Mouse (Mus musculus) liver, embryonic 12.5 days (tissue): Measurements from ENCODE around the gene Sdsl. TPM values are rescaled to one million over a fixed set of nuclear protein-coding genes. Genes with fewer than 3 reads are reported as not detected.

Source experiments
- ATAC-seq: fragments of 200-750 bp; cut with Nextera tagmentation; 2 replicates; pipeline ENCODE4 v1.8.0; 2017; ENCODE audit warnings: moderate number of reproducible peaks, mild to moderate bottlenecking, moderate library complexity
- H3K27ac ChIP-seq: fragments of 300-500 bp; sonication (generic); 2 replicates; pipeline ENCODE4 v1.5.1; 2016; ENCODE audit warnings: mild to moderate bottlenecking
- H3K27me3 ChIP-seq: fragments of 300-500 bp; sonication (generic); replicated peaks from 2 replicates; pipeline ENCODE4 v1.6.1; 2016; ENCODE audit warnings: mild to moderate bottlenecking, moderate library complexity
- H3K36me3 ChIP-seq: fragments of 300-500 bp; sonication (generic); 2 replicates; pipeline ENCODE4 v1.6.1; 2016; ENCODE audit warnings: mild to moderate bottlenecking, moderate library complexity
- H3K4me1 ChIP-seq: fragments of 300-500 bp; sonication (generic); 2 replicates; pipeline ENCODE4 v1.6.1; 2016
- H3K4me2 ChIP-seq: fragments of 300-500 bp; sonication (generic); 2 replicates; pipeline ENCODE4 v1.6.1; 2016; ENCODE audit warnings: mild to moderate bottlenecking, moderate library complexity
- H3K4me3 ChIP-seq: fragments of 300-500 bp; sonication (generic); 2 replicates; pipeline ENCODE4 v1.5.1; 2016; ENCODE audit warnings: mild to moderate bottlenecking, moderate library complexity
- H3K9ac ChIP-seq: fragments of 300-500 bp; sonication (generic); 2 replicates; pipeline ENCODE4 v1.6.1; 2016; ENCODE audit warnings: mild to moderate bottlenecking, moderate library complexity
- H3K9me3 ChIP-seq: fragments of 300-500 bp; sonication (generic); replicated peaks from 2 replicates; pipeline ENCODE4 v1.6.1; 2016; ENCODE audit warnings: mild to moderate bottlenecking, moderate library complexity
- WGBS: fragments of 180-500 bp; shearing (Covaris S2); methylation state at CpG from one replicate; pipeline ENCODE4 v1.1.7; 2016; ENCODE audit not compliant: insufficient replicate concordance; 5-methylcytosine and 5-hydroxymethylcytosine counted together
- polyA plus RNA-seq: library from polyadenylated mRNA; unstranded; fragments of >200 nt; fragmentation: Nextera tagmentation; extraction: Ambion mirVana; gene quantifications from 2 replicates; pipeline ENCODE4 v1.2.1, GENCODE M21; 2016

The Sdsl gene
- polyA plus RNA-seq, 1 experiment from 2014 or later = 1.1 TPM

GRCm38 (mm10) chr5:120432486-120433015 is 40.1 kb downstream of the Sdsl start:
- WGBS = 5% methylated on average over 9 of the region's 9 CpGs
- Histone ChIP-seq H3K4me2 (no peak overlapping the region), H3K9ac (no peak overlapping the region), H3K36me3 (no peaks in the 10 kb centered on the region), H3K27me3 (peaks cover 99% of the 10 kb centered on the region), H3K27ac (no peak overlapping the region), H3K4me3 (no peak overlapping the region), H3K9me3 (no peaks in the 10 kb centered on the region), H3K4me1 (0 out of 2 replicates have a peak, but pooled peaks cover 4% of the 10 kb centered on the region)
- ATAC-seq = no peak

- Histone ChIP-seq H3K4me3 (no peak within 1 kb of the TSS), H3K9ac (no peak within 1 kb of the TSS), H3K4me1 (0 out of 2 replicates have a peak, but pooled peaks cover 4% of the 10 kb centered on the region), H3K4me2 (no peak within 1 kb of the TSS), H3K27ac (no peak within 1 kb of the TSS), H3K27me3 (peaks cover 99% of the 10 kb centered on the region), H3K9me3 (no peaks in the 10 kb centered on the region), H3K36me3 (no peaks in the 10 kb centered on the region)
- 2% methylated on average over 69 of the region's 69 CpGs for WGBS
- no peak for ATAC-seq
Observed at GRCm38 (mm10) chr5:120431649-120432485, 40.7 kb downstream of the Sdsl start, which contains the start of gene Lhx5. Gene Lhx5 (plus strand): TSS chr5:120431699.

GRCm38 (mm10) chr5:120431001-120431583 is 41.5 kb downstream of the Sdsl start:
- 4% methylated on average over 30 of the region's 30 CpGs for WGBS
- Histone ChIP-seq H3K27me3 (peaks cover 99% of the 10 kb centered on the region), H3K4me2 (no peak overlapping the region), H3K9ac (no peak overlapping the region), H3K4me1 (0 out of 2 replicates have a peak, but pooled peaks cover 4% of the 10 kb centered on the region), H3K4me3 (no peak overlapping the region), H3K36me3 (no peaks in the 10 kb centered on the region), H3K9me3 (no peaks in the 10 kb centered on the region), H3K27ac (no peak overlapping the region)
- ATAC-seq = no peak

- H3K4me1 ChIP-seq = no peaks in the 10 kb centered on the region
- 6% methylated on average over 6 of the region's 6 CpGs for WGBS
- H3K4me2 ChIP-seq = no peak overlapping the region
- H3K9ac ChIP-seq = no peak overlapping the region
- no peak overlapping the region for H3K27ac ChIP-seq
- H3K27me3 ChIP-seq = peaks cover 99% of the 10 kb centered on the region
- H3K9me3 ChIP-seq = no peaks in the 10 kb centered on the region
- no peak overlapping the region for H3K4me3 ChIP-seq
- ATAC-seq = no peak
- no peaks in the 10 kb centered on the region for H3K36me3 ChIP-seq
Observed at GRCm38 (mm10) chr5:120429692-120430091, 42.9 kb downstream of the Sdsl start.

- no peak overlapping the region for H3K4me3 ChIP-seq
- peaks cover 99% of the 10 kb centered on the region for H3K27me3 ChIP-seq
- 9% methylated on average over 6 of the region's 6 CpGs for WGBS
- no peaks in the 10 kb centered on the region for H3K4me1 ChIP-seq
- no peaks in the 10 kb centered on the region for H3K9me3 ChIP-seq
- no peak for ATAC-seq
- H3K4me2 ChIP-seq = no peak overlapping the region
- H3K36me3 ChIP-seq = no peaks in the 10 kb centered on the region
- no peak overlapping the region for H3K9ac ChIP-seq
- H3K27ac ChIP-seq = no peak overlapping the region
Observed at GRCm38 (mm10) chr5:120428990-120429389, 43.6 kb downstream of the Sdsl start.

- Histone ChIP-seq H3K4me1 (no peaks in the 10 kb centered on the region), H3K9me3 (no peaks in the 10 kb centered on the region), H3K27ac (no peak overlapping the region), H3K4me2 (no peak overlapping the region), H3K36me3 (no peaks in the 10 kb centered on the region), H3K9ac (no peak overlapping the region), H3K4me3 (no peak overlapping the region), H3K27me3 (peaks cover 99% of the 10 kb centered on the region)
- WGBS = 5% methylated on average over 21 of the region's 21 CpGs
- ATAC-seq = no peak
Observed at GRCm38 (mm10) chr5:120428189-120428838, 44.3 kb downstream of the Sdsl start.

- Histone ChIP-seq H3K27me3 (peaks cover 99% of the 10 kb centered on the region), H3K4me2 (no peak overlapping the region), H3K27ac (no peak overlapping the region), H3K4me3 (no peak overlapping the region), H3K9ac (no peak overlapping the region), H3K9me3 (no peaks in the 10 kb centered on the region), H3K4me1 (no peaks in the 10 kb centered on the region), H3K36me3 (no peaks in the 10 kb centered on the region)
- ATAC-seq = no peak
- WGBS = 3% methylated on average over 33 of the region's 33 CpGs
Observed at GRCm38 (mm10) chr5:120427451-120427938, 45.1 kb downstream of the Sdsl start.

- WGBS = 1% methylated on average over 10 of the region's 10 CpGs
- Histone ChIP-seq H3K36me3 (no peaks in the 10 kb centered on the region), H3K4me3 (no peak overlapping the region), H3K27me3 (peaks cover 99% of the 10 kb centered on the region), H3K27ac (no peak overlapping the region), H3K4me1 (no peaks in the 10 kb centered on the region), H3K9ac (no peak overlapping the region), H3K9me3 (no peaks in the 10 kb centered on the region), H3K4me2 (no peak overlapping the region)
- no peak for ATAC-seq
Observed at GRCm38 (mm10) chr5:120426572-120426971, 46.0 kb downstream of the Sdsl start.

GRCm38 (mm10) chr5:120425711-120426110 is 46.9 kb downstream of the Sdsl start:
- WGBS = 1% methylated on average over 20 of the region's 20 CpGs
- Histone ChIP-seq H3K9me3 (no peaks in the 10 kb centered on the region), H3K9ac (no peak overlapping the region), H3K4me3 (no peak overlapping the region), H3K4me2 (no peak overlapping the region), H3K36me3 (no peaks in the 10 kb centered on the region), H3K4me1 (no peaks in the 10 kb centered on the region), H3K27me3 (peaks cover 99% of the 10 kb centered on the region), H3K27ac (no peak overlapping the region)
- no peak for ATAC-seq

GRCm38 (mm10) chr5:120424657-120425056 is 48.0 kb downstream of the Sdsl start:
- no peak overlapping the region for H3K4me2 ChIP-seq
- no peaks in the 10 kb centered on the region for H3K36me3 ChIP-seq
- WGBS = 5% methylated on average over 11 of the region's 11 CpGs
- peaks cover 100% of the 10 kb centered on the region for H3K27me3 ChIP-seq
- no peak overlapping the region for H3K4me3 ChIP-seq
- H3K9ac ChIP-seq = no peak overlapping the region
- no peak for ATAC-seq
- H3K4me1 ChIP-seq = no peaks in the 10 kb centered on the region
- no peak overlapping the region for H3K27ac ChIP-seq
- H3K9me3 ChIP-seq = no peaks in the 10 kb centered on the region

- ATAC-seq = no peak
- no peak overlapping the region for H3K4me3 ChIP-seq
- no peaks in the 10 kb centered on the region for H3K36me3 ChIP-seq
- H3K4me1 ChIP-seq = no peaks in the 10 kb centered on the region
- WGBS = 1% methylated on average over 19 of the region's 19 CpGs
- peaks cover 99% of the 10 kb centered on the region for H3K27me3 ChIP-seq
- no peaks in the 10 kb centered on the region for H3K9me3 ChIP-seq
- no peak overlapping the region for H3K4me2 ChIP-seq
- H3K9ac ChIP-seq = no peak overlapping the region
- no peak overlapping the region for H3K27ac ChIP-seq
Observed at GRCm38 (mm10) chr5:120424039-120424438, 48.6 kb downstream of the Sdsl start.

GRCm38 (mm10) chr5:120420106-120420505 is 52.5 kb downstream of the Sdsl start:
- no peaks in the 10 kb centered on the region for H3K9me3 ChIP-seq
- no peaks in the 10 kb centered on the region for H3K4me1 ChIP-seq
- H3K9ac ChIP-seq = no peak overlapping the region
- H3K4me3 ChIP-seq = no peak overlapping the region
- peaks cover 77% of the 10 kb centered on the region for H3K27me3 ChIP-seq
- 73% methylated on average over 8 of the region's 8 CpGs for WGBS
- no peaks in the 10 kb centered on the region for H3K36me3 ChIP-seq
- no peak for ATAC-seq
- no peak overlapping the region for H3K4me2 ChIP-seq
- H3K27ac ChIP-seq = no peak overlapping the region
